8 mouse cellular contexts compared by ENCODE assay signal in genomic region chr1:87281599-87282412, GRCm38 (mm10). TPM values are rescaled to one million over a fixed set of nuclear protein-coding genes. Genes with fewer than 3 reads are reported as not detected.
DNase-seq lines count a peak whose midpoint lies in the region; ATAC-seq and TF ChIP-seq lines count a peak whose summit lies in the region.

No protein-coding gene starts in this region.

- peak; percentile 21 for DNase-seq in forebrain, embryonic 10.5 days (ENCODE audit: extremely low spot score, low spot score)
- DNase-seq in midbrain, embryonic 10.5 days (ENCODE audit: low spot score) = peak; percentile 23
- no peak for DNase-seq in midbrain, postnatal 0 days (ENCODE audit: low spot score)
- DNase-seq in limb, embryonic 10.5 days (ENCODE audit: low spot score) = no peak
- no peak for DNase-seq in layer of hippocampus, adult 18-20 months (ENCODE audit: low spot score in 2 of 2)
- no peak for DNase-seq in frontal cortex, adult 2 months (ENCODE audit: extremely low spot score in 1 of 2, low spot score in 1 of 2)

- H3K27me3 ChIP-seq in forebrain, embryonic 10.5 days (ENCODE audit: poor library complexity, severe bottlenecking) = peaks cover 10% of the 10 kb centered on the region; the same call in 1 of the 2 replicates
- H3K27me3 ChIP-seq in forebrain, embryonic 13.5 days = no peaks in the 10 kb centered on the region
- 0 out of 2 replicates have a peak, but pooled peaks cover 4% of the 10 kb centered on the region for H3K27me3 ChIP-seq in midbrain, embryonic 10.5 days (ENCODE audit: low read depth, poor library complexity, severe bottlenecking)
- no peaks in the 10 kb centered on the region for H3K27me3 ChIP-seq in midbrain, postnatal 0 days (ENCODE audit: insufficient read depth, low read length)
- H3K27me3 ChIP-seq in limb, embryonic 10.5 days (ENCODE audit: low read depth, poor library complexity, severe bottlenecking) = no peaks in the 10 kb centered on the region
- H3K27me3 ChIP-seq in neural tube, embryonic 15.5 days (replicated peaks) = no peaks in the 10 kb centered on the region

- H3K4me1 ChIP-seq in forebrain, embryonic 10.5 days = peaks cover 47% of the 10 kb centered on the region
- no peaks in the 10 kb centered on the region for H3K4me1 ChIP-seq in forebrain, embryonic 13.5 days
- H3K4me1 ChIP-seq in midbrain, embryonic 10.5 days = peaks cover 7% of the 10 kb centered on the region
- H3K4me1 ChIP-seq in midbrain, postnatal 0 days (ENCODE audit: insufficient read depth, low read length) = no peaks in the 10 kb centered on the region; the same call in 1 of the 2 replicates
- H3K4me1 ChIP-seq in limb, embryonic 10.5 days = peaks cover 14% of the 10 kb centered on the region
- H3K4me1 ChIP-seq in neural tube, embryonic 15.5 days = peaks cover 4% of the 10 kb centered on the region; the same call in 1 of the 2 replicates

- ATAC-seq in forebrain, embryonic 13.5 days = no peak
- ATAC-seq in midbrain, postnatal 0 days (ENCODE audit: low FRiP score) = no peak
- ATAC-seq in neural tube, embryonic 15.5 days (ENCODE audit: low FRiP score) = no peak

- WGBS in forebrain, embryonic 10.5 days = 13% methylated on average over 20 of the region's 20 CpGs
- WGBS in forebrain, embryonic 13.5 days = 12% methylated on average over 20 of the region's 20 CpGs
- WGBS in midbrain, embryonic 10.5 days = 24% methylated on average over 20 of the region's 20 CpGs
- WGBS in midbrain, postnatal 0 days = 22% methylated on average over 20 of the region's 20 CpGs
- WGBS in limb, embryonic 10.5 days = 23% methylated on average over 20 of the region's 20 CpGs
- 14% methylated on average over 20 of the region's 20 CpGs for WGBS in neural tube, embryonic 15.5 days

- TF ChIP-seq CTCF in midbrain, postnatal 0 days (IDR thresholded peaks at IDR 0.05) = no peak

- no peak overlapping the region; the same call in 1 of the 2 replicates for H3K4me2 ChIP-seq in forebrain, embryonic 13.5 days
- no peak overlapping the region for H3K4me2 ChIP-seq in midbrain, postnatal 0 days (ENCODE audit: low read depth, low read length, poor library complexity, severe bottlenecking)
- peak overlapping the region; percentile 3; the same call in 1 of the 2 replicates for H3K4me2 ChIP-seq in neural tube, embryonic 15.5 days

- H3K9ac ChIP-seq in forebrain, embryonic 13.5 days = no peak overlapping the region
- no peak overlapping the region for H3K9ac ChIP-seq in midbrain, postnatal 0 days (replicated peaks; ENCODE audit: low read length, poor library complexity, severe bottlenecking)
- H3K9ac ChIP-seq in neural tube, embryonic 15.5 days (replicated peaks) = no peak overlapping the region

- H3K4me3 ChIP-seq in forebrain, embryonic 10.5 days = peak overlapping the region; percentile 27
- H3K4me3 ChIP-seq in forebrain, embryonic 13.5 days = no peak overlapping the region
- H3K4me3 ChIP-seq in midbrain, embryonic 10.5 days = peak overlapping the region; percentile 16; the same call in 1 of the 2 replicates
- H3K4me3 ChIP-seq in midbrain, postnatal 0 days (ENCODE audit: low read depth, low read length) = no peak overlapping the region
- H3K4me3 ChIP-seq in limb, embryonic 10.5 days = peak overlapping the region; percentile 22
- no peak overlapping the region for H3K4me3 ChIP-seq in neural tube, embryonic 15.5 days (replicated peaks)

- H3K36me3 ChIP-seq in forebrain, embryonic 10.5 days (replicated peaks) = no peaks in the 10 kb centered on the region
- H3K36me3 ChIP-seq in forebrain, embryonic 13.5 days (ENCODE audit: poor library complexity, severe bottlenecking) = no peaks in the 10 kb centered on the region
- H3K36me3 ChIP-seq in midbrain, embryonic 10.5 days = no peaks in the 10 kb centered on the region
- H3K36me3 ChIP-seq in midbrain, postnatal 0 days (ENCODE audit: insufficient read depth, low read length) = no peaks in the 10 kb centered on the region
- H3K36me3 ChIP-seq in limb, embryonic 10.5 days = no peaks in the 10 kb centered on the region
- no peaks in the 10 kb centered on the region for H3K36me3 ChIP-seq in neural tube, embryonic 15.5 days

- no peaks in the 10 kb centered on the region for H3K9me3 ChIP-seq in forebrain, embryonic 10.5 days
- H3K9me3 ChIP-seq in forebrain, embryonic 13.5 days (replicated peaks) = no peaks in the 10 kb centered on the region
- H3K9me3 ChIP-seq in midbrain, embryonic 10.5 days (replicated peaks) = peaks cover 4% of the 10 kb centered on the region; the same call in 1 of the 2 replicates
- no peaks in the 10 kb centered on the region for H3K9me3 ChIP-seq in midbrain, postnatal 0 days (ENCODE audit: low read length)
- H3K9me3 ChIP-seq in limb, embryonic 10.5 days (replicated peaks) = no peaks in the 10 kb centered on the region
- H3K9me3 ChIP-seq in neural tube, embryonic 15.5 days (replicated peaks) = no peaks in the 10 kb centered on the region

- H3K27ac ChIP-seq in forebrain, embryonic 10.5 days = 0 out of 2 replicates have a peak overlapping the region, but pooled peaks have one; percentile 49
- no peak overlapping the region for H3K27ac ChIP-seq in forebrain, embryonic 13.5 days
- peak overlapping the region; percentile 65 for H3K27ac ChIP-seq in midbrain, embryonic 10.5 days (replicated peaks)
- H3K27ac ChIP-seq in midbrain, postnatal 0 days (ENCODE audit: low read depth, low read length) = no peak overlapping the region
- peak overlapping the region; percentile 62; the same call in 1 of the 2 replicates for H3K27ac ChIP-seq in limb, embryonic 10.5 days
- H3K27ac ChIP-seq in neural tube, embryonic 15.5 days (replicated peaks) = no peak overlapping the region

RNA-seq across cellular contexts. Expression of gene Efhd1, which starts 17.6 kb away (rescaled TPM):
- polyA plus RNA-seq in forebrain, embryonic 10.5 days (2016; fragmentation: Nextera tagmentation; extraction: Ambion mirVana) = 1.6 and 2.5 TPM in 2 replicates
- 1.1 TPM in 2 replicates for polyA plus RNA-seq in forebrain, embryonic 13.5 days (2015; fragmentation: Nextera tagmentation; extraction: Ambion mirVana)
- polyA plus RNA-seq in midbrain, embryonic 10.5 days (2016; fragmentation: Nextera tagmentation; extraction: Ambion mirVana) = 0.64 and 0.71 TPM in 2 replicates
- total RNA-seq in midbrain, postnatal 0 days (2014; rRNA removed) = 4.2 and 7.8 TPM in 2 replicates
- polyA plus RNA-seq in midbrain, postnatal 0 days (2015; fragmentation: Nextera tagmentation; extraction: Ambion mirVana) = 1.7 and 2.6 TPM in 2 replicates
- 0.10 and 0.11 TPM in 2 replicates for polyA plus RNA-seq in limb, embryonic 10.5 days (2016; fragmentation: Nextera tagmentation; extraction: Ambion mirVana)
- polyA plus RNA-seq in neural tube, embryonic 15.5 days (2015; fragmentation: Nextera tagmentation; extraction: Ambion mirVana) = 1.2 and 2.3 TPM in 2 replicates
- 10 to 100 TPM; 19.1 to 20.0 TPM for total RNA-seq in layer of hippocampus, adult 18-20 months (2021)
- 27.6 and 29.0 TPM in 2 replicates for polyA plus RNA-seq in frontal cortex, adult 2 months (2012; rRNA removed)

RNA-seq across cellular contexts. Expression of gene Gigyf2, which starts 45.0 kb away (rescaled TPM):
- 47.4 and 52.6 TPM in 2 replicates for polyA plus RNA-seq in forebrain, embryonic 10.5 days (2016; fragmentation: Nextera tagmentation; extraction: Ambion mirVana)
- polyA plus RNA-seq in forebrain, embryonic 13.5 days (2015; fragmentation: Nextera tagmentation; extraction: Ambion mirVana) = 65.4 and 67.4 TPM in 2 replicates
- 49.1 and 52.4 TPM in 2 replicates for polyA plus RNA-seq in midbrain, embryonic 10.5 days (2016; fragmentation: Nextera tagmentation; extraction: Ambion mirVana)
- total RNA-seq in midbrain, postnatal 0 days (2014; rRNA removed) = 69.0 and 75.0 TPM in 2 replicates
- polyA plus RNA-seq in midbrain, postnatal 0 days (2015; fragmentation: Nextera tagmentation; extraction: Ambion mirVana) = 45.4 and 46.4 TPM in 2 replicates
- polyA plus RNA-seq in limb, embryonic 10.5 days (2016; fragmentation: Nextera tagmentation; extraction: Ambion mirVana) = 45.2 and 49.1 TPM in 2 replicates
- polyA plus RNA-seq in neural tube, embryonic 15.5 days (2015; fragmentation: Nextera tagmentation; extraction: Ambion mirVana) = 61.7 and 63.0 TPM in 2 replicates
- 100 to 1,000 TPM; 136 to 137 TPM for total RNA-seq in layer of hippocampus, adult 18-20 months (2021)
- polyA plus RNA-seq in frontal cortex, adult 2 months (2012; rRNA removed) = 64.0 and 74.3 TPM in 2 replicates

Comparison
In these comparisons a context has a peak if more than half of its experiments do, and no peak if none do; other contexts are left out.
1. DNase-seq: peak in forebrain, embryonic 10.5 days (single experiment) and midbrain, embryonic 10.5 days (single experiment); none in midbrain, postnatal 0 days (single experiment), limb, embryonic 10.5 days (single experiment), layer of hippocampus, adult 18-20 months (0 of 2) and frontal cortex, adult 2 months (0 of 2).
2. H3K27ac ChIP-seq: peak in forebrain, embryonic 10.5 days (single experiment), midbrain, embryonic 10.5 days (single experiment) and limb, embryonic 10.5 days (single experiment); none in forebrain, embryonic 13.5 days (single experiment), midbrain, postnatal 0 days (single experiment) and neural tube, embryonic 15.5 days (single experiment).
3. H3K4me3 ChIP-seq: peak in forebrain, embryonic 10.5 days (single experiment), midbrain, embryonic 10.5 days (single experiment) and limb, embryonic 10.5 days (single experiment); none in forebrain, embryonic 13.5 days (single experiment), midbrain, postnatal 0 days (single experiment) and neural tube, embryonic 15.5 days (single experiment).